Comparison of ENCODE assay signal across 15 mouse cellular contexts in the genomic region with DNA sequence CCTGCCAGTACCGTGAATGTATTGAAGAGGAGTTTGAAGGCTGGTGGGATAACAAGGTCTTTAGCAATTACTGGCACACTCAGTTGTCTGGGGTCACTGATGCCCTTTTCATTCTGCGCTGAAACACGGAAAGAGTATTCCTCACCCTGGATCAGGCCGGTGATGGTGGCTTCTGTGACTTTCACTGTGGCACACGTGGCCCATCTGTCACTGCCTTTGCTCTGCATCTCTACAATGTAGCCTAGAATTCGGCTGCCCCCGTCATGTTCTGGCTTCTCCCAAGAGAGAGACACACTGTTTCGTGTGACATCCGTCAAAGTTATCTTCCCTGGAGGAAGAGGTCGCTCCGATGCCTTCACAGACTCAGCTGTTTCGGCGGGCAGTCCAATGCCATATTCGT.
"Had no signal": no experiment of that assay in that cellular context is flagged by ENCODE, and none has a peak within 500 bp of the region (broad histone marks: within the 10 kb centered on the region; RNA-seq: fewer than 3 reads in every experiment).

No protein-coding gene starts in this region.

- H3K4me1 ChIP-seq: neural tube, embryonic 15.5 days; stomach, embryonic 15.5 days had no signal

- DNase-seq: retina, postnatal 1 day; right cerebral cortex, adult 18-20 months; right cerebral cortex, postnatal 14 days; right cerebral cortex, postnatal 25 days; right cerebral cortex, postnatal 4 days; spleen, adult 18-20 months; thymus, adult 18-20 months; thymus, adult 2 months; thymus, postnatal 14 days; thymus, postnatal 25 days; thymus, postnatal 36 days; thymus, postnatal 4 days had no signal

- H3K4me3 ChIP-seq: neural tube, embryonic 15.5 days; stomach, embryonic 15.5 days had no signal

- H3K27ac ChIP-seq: neural tube, embryonic 15.5 days; stomach, embryonic 15.5 days; stomach, postnatal 0 days had no signal

- H3K27me3 ChIP-seq: neural tube, embryonic 15.5 days; stomach, embryonic 15.5 days had no signal

- H3K36me3 ChIP-seq: neural tube, embryonic 15.5 days; stomach, embryonic 15.5 days had no signal

- H3K9ac ChIP-seq: neural tube, embryonic 15.5 days; stomach, embryonic 15.5 days had no signal

- H3K4me2 ChIP-seq: neural tube, embryonic 15.5 days; stomach, embryonic 15.5 days had no signal
